Mouse (Mus musculus) embryonic facial prominence, embryonic 13.5 days (tissue): ENCODE measurements around the gene Pnma3. TPM values are rescaled to one million over a fixed set of nuclear protein-coding genes. Genes with fewer than 3 reads are reported as not detected.
"Not testable (repeated sequence)": the region's sequence is repeated elsewhere in the genome, so short reads cannot be mapped to it uniquely, and the experiment has no call there.

Experiments
- ATAC-seq: fragments of 200-750 bp; cut with Nextera tagmentation; 2 replicates; pipeline ENCODE4 v1.8.0; 2017; ENCODE audit warnings: low read depth; ENCODE audit not compliant: insufficient number of reproducible peaks, insufficient read depth, low FRiP score, low TSS enrichment
- H3K27ac ChIP-seq: fragments of 300-500 bp; sonication (generic); 2 replicates; pipeline ENCODE4 v1.5.1; 2015; ENCODE audit warnings: moderate library complexity, mild to moderate bottlenecking, inconsistent platforms
- H3K27me3 ChIP-seq: fragments of 300-500 bp; sonication (generic); 2 replicates; pipeline ENCODE4 v1.6.1; 2015; ENCODE audit warnings: mild to moderate bottlenecking, inconsistent platforms
- H3K36me3 ChIP-seq: fragments of 300-500 bp; sonication (generic); 2 replicates; pipeline ENCODE4 v1.6.1; 2015; ENCODE audit warnings: mild to moderate bottlenecking, inconsistent platforms
- H3K4me1 ChIP-seq: fragments of 300-500 bp; sonication (generic); 2 replicates; pipeline ENCODE4 v1.6.1; 2015; ENCODE audit warnings: inconsistent platforms
- H3K4me2 ChIP-seq: fragments of 300-500 bp; sonication (generic); 2 replicates; pipeline ENCODE4 v1.6.1; 2015; ENCODE audit warnings: moderate library complexity, mild to moderate bottlenecking, inconsistent platforms
- H3K4me3 ChIP-seq: fragments of 300-500 bp; sonication (generic); 2 replicates; pipeline ENCODE4 v1.5.1; 2015; ENCODE audit warnings: mild to moderate bottlenecking, inconsistent platforms
- H3K9ac ChIP-seq: fragments of 300-500 bp; sonication (generic); 2 replicates; pipeline ENCODE4 v1.6.1; 2015; ENCODE audit warnings: mild to moderate bottlenecking, inconsistent platforms
- H3K9me3 ChIP-seq: fragments of 300-500 bp; sonication (generic); 2 replicates; pipeline ENCODE4 v1.6.1; 2016; ENCODE audit warnings: inconsistent platforms
- WGBS: fragments of 180-500 bp; shearing (Covaris S2); methylation state at CpG from one replicate; pipeline ENCODE4 v1.1.7; 2015; ENCODE audit warnings: mixed read lengths; 5-methylcytosine and 5-hydroxymethylcytosine counted together
- polyA plus RNA-seq: library from polyadenylated mRNA; unstranded; fragments of >200 nt; fragmentation: Nextera tagmentation; extraction: Ambion mirVana; gene quantifications from 2 replicates; pipeline ENCODE4 v1.2.1, GENCODE M21; 2015

Gene Pnma3
- polyA plus RNA-seq, 1 experiment from 2014 or later = 0.07 TPM

- not testable (repeated sequence) for H3K36me3 ChIP-seq, H3K4me2 ChIP-seq, H3K9ac ChIP-seq, H3K4me3 ChIP-seq, H3K4me1 ChIP-seq, ATAC-seq, H3K27ac ChIP-seq, H3K27me3 ChIP-seq, H3K9me3 ChIP-seq
- 76% methylated on average over 13 of the region's 13 CpGs for WGBS
Observed at GRCm38 (mm10) chrX:73096941-73097508, 32.4 kb downstream of the Pnma3 start, which contains the start of gene Xlr3a. Gene Xlr3a (minus strand): TSS chrX:73097095.

GRCm38 (mm10) chrX:73116747-73117146 lies 52.2 kb downstream of the Pnma3 start, which contains the start of gene Gm14685:
Gene Gm14685 (plus strand): TSS chrX:73117047.
- not testable (repeated sequence) for H3K4me1 ChIP-seq, H3K4me2 ChIP-seq, H3K9me3 ChIP-seq, H3K27me3 ChIP-seq, ATAC-seq, H3K36me3 ChIP-seq, H3K27ac ChIP-seq, H3K9ac ChIP-seq, H3K4me3 ChIP-seq
- no CpG with 5 or more reads among the region's 7 CpGs for WGBS

Other genes starting within 250 kb of the Pnma3 start
- 0.08 TPM in 1 of 2 replicates, not detected in the other for gene Gabrq, start 239.6 kb upstream of the Pnma3 start, polyA plus RNA-seq
- 77.3 and 81.1 TPM in 2 replicates for gene Cetn2, start 146.4 kb upstream of the Pnma3 start, polyA plus RNA-seq
- gene Nsdhl, start 146.2 kb upstream of the Pnma3 start, polyA plus RNA-seq = 22.4 and 22.7 TPM in 2 replicates
- gene Zfp185, start 77.4 kb upstream of the Pnma3 start, polyA plus RNA-seq = 15.0 and 15.9 TPM in 2 replicates
- gene Pnma5, start 27.7 kb upstream of the Pnma3 start, polyA plus RNA-seq = 0.17 TPM in 1 of 2 replicates, not detected in the other
- 0.60 and 0.62 TPM in 2 replicates for gene Xlr4a, start 17.7 kb downstream of the Pnma3 start, polyA plus RNA-seq
- 1.5 and 2.7 TPM in 2 replicates for gene Xlr3a, start 32.3 kb downstream of the Pnma3 start, polyA plus RNA-seq
- gene Gm14685, start 52.3 kb downstream of the Pnma3 start, polyA plus RNA-seq = 0.08 and 0.14 TPM in 2 replicates
- gene Xlr5b, start 84.0 kb downstream of the Pnma3 start, polyA plus RNA-seq = not detected in 2 replicates
- not detected in 2 replicates for gene DXBay18, start 84.7 kb downstream of the Pnma3 start, polyA plus RNA-seq
- not detected in 2 replicates for gene Spin2d, start 112.2 kb downstream of the Pnma3 start, polyA plus RNA-seq
- 10.7 and 11.3 TPM in 2 replicates for gene Xlr3b, start 127.4 kb downstream of the Pnma3 start, polyA plus RNA-seq
- gene Xlr4b, start 149.5 kb downstream of the Pnma3 start, polyA plus RNA-seq = 0.52 and 0.70 TPM in 2 replicates
- gene F8a, start 163.5 kb downstream of the Pnma3 start, polyA plus RNA-seq = 8.8 and 9.3 TPM in 2 replicates
- 0.85 TPM in 1 of 2 replicates, not detected in the other for gene Xlr4c, start 178.3 kb downstream of the Pnma3 start, polyA plus RNA-seq
- gene Xlr3c, start 200.6 kb downstream of the Pnma3 start, polyA plus RNA-seq = 0.15 TPM in 1 of 2 replicates, not detected in the other
- not detected in 2 replicates for gene Xlr5a, start 228.2 kb downstream of the Pnma3 start, polyA plus RNA-seq
- gene Xlr5c, start 228.2 kb downstream of the Pnma3 start, polyA plus RNA-seq = not detected in 2 replicates